Mouse (Mus musculus): ENCODE results near the gene Gm21915. TPM values are rescaled to one million over a fixed set of nuclear protein-coding genes. Genes with fewer than 3 reads are reported as not detected.

Gene Gm21915
- polyA plus RNA-seq, 1 experiment from 2014 or later, result not detected

- H3K9ac ChIP-seq (ENCODE audit: low read depth, low read length), result no peak overlapping the region
- H3K9me3 ChIP-seq (replicated peaks; ENCODE audit: control insufficient read depth, low read length), result no peaks in the 10 kb centered on the region
- H3K4me3 ChIP-seq (ENCODE audit: low read depth, low read length), result peak overlapping the region; percentile 54
- H3K4me1 ChIP-seq (ENCODE audit: control insufficient read depth, low read depth, low read length), result no peaks in the 10 kb centered on the region
- no peaks in the 10 kb centered on the region for H3K36me3 ChIP-seq (ENCODE audit: control insufficient read depth, insufficient read depth)
- H3K27me3 ChIP-seq (ENCODE audit: control insufficient read depth, insufficient read depth, low read depth, low read length), result peaks cover 30% of the 10 kb centered on the region
- peak overlapping the region; percentile 66 for H3K4me2 ChIP-seq (ENCODE audit: low read depth, low read length)
- ATAC-seq (ENCODE audit: low read depth), result no peak
- 2% methylated on average over 23 of the region's 23 CpGs for WGBS (ENCODE audit: insufficient replicate concordance)
- H3K27ac ChIP-seq (ENCODE audit: low read length), result no peak overlapping the region
Measured at GRCm38 (mm10) chr9:40686421-40686899, 16.0 kb downstream of the Gm21915 start.

DNA sequence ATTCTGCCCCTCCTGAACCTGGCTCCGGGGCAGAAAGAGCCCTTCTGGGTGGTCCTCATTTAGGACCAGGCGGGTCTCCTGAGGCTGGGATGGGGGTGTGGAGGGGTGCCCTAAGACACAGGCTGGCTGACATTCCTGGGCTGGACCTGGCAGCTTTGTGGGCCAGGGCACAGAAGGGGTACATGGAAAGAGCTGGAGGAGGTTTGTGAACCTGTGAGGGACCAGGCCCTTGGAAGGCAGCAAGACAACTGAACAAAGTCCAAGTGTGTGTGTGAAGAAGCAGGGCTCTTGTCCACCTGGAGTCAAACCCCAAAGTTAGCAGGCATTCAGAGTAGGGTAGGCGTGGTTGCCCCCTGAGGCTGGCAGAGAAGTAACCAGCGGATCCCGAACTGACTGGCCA is 16.6 kb downstream of the Gm21915 start:
- no peaks in the 10 kb centered on the region for H3K9me3 ChIP-seq (replicated peaks; ENCODE audit: control insufficient read depth, low read length)
- ATAC-seq (ENCODE audit: low read depth), result no peak
- H3K4me2 ChIP-seq (ENCODE audit: low read depth, low read length), result no peak overlapping the region
- H3K27me3 ChIP-seq (ENCODE audit: control insufficient read depth, insufficient read depth, low read depth, low read length), result peaks cover 30% of the 10 kb centered on the region
- H3K4me3 ChIP-seq (ENCODE audit: low read depth, low read length), result 0 out of 2 replicates have a peak overlapping the region, but pooled peaks have one; percentile 6
- no peaks in the 10 kb centered on the region for H3K4me1 ChIP-seq (ENCODE audit: control insufficient read depth, low read depth, low read length)
- H3K36me3 ChIP-seq (ENCODE audit: control insufficient read depth, insufficient read depth), result no peaks in the 10 kb centered on the region
- no peak overlapping the region for H3K9ac ChIP-seq (ENCODE audit: low read depth, low read length)
- WGBS (ENCODE audit: insufficient replicate concordance), result 41% methylated on average over 5 of the region's 5 CpGs
- H3K27ac ChIP-seq (ENCODE audit: low read length), result no peak overlapping the region

- no peak overlapping the region for H3K4me3 ChIP-seq (ENCODE audit: low read depth, low read length)
- H3K4me1 ChIP-seq (ENCODE audit: control insufficient read depth, low read depth, low read length), result no peaks in the 10 kb centered on the region
- ATAC-seq (ENCODE audit: low read depth), result no peak
- H3K27ac ChIP-seq (ENCODE audit: low read length), result no peak overlapping the region
- H3K36me3 ChIP-seq (ENCODE audit: control insufficient read depth, insufficient read depth), result no peaks in the 10 kb centered on the region
- H3K27me3 ChIP-seq (ENCODE audit: control insufficient read depth, insufficient read depth, low read depth, low read length), result peaks cover 30% of the 10 kb centered on the region
- H3K4me2 ChIP-seq (ENCODE audit: low read depth, low read length), result no peak overlapping the region
- H3K9ac ChIP-seq (ENCODE audit: low read depth, low read length), result no peak overlapping the region
- WGBS (ENCODE audit: insufficient replicate concordance), result 45% methylated on average over 3 of the region's 3 CpGs
- no peaks in the 10 kb centered on the region for H3K9me3 ChIP-seq (replicated peaks; ENCODE audit: control insufficient read depth, low read length)
Measured at GRCm38 (mm10) chr9:40687553-40687952, 17.1 kb downstream of the Gm21915 start.

DNA sequence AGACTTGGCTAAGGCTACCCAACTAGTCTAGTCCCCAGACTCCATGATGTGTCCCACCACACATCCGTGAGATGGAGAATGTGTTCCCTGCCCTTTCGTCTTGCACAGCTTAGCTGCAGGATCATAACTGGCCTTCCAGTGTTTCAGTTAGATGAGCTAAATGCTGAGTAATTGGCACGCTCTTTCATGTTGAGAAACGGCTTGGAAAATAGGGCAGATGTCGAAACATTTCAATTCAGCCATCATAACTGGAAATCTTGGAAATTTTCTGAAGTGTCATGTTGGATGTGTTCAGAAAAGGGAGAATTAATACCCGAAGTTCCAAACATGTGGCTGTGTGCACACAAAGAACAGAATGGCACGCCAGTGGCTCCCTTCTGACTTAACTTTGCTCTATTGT is 20.1 kb downstream of the Gm21915 start:
- Histone ChIP-seq H3K27me3 (ENCODE audit: control insufficient read depth, insufficient read depth, low read depth, low read length) (peaks cover 22% of the 10 kb centered on the region), H3K4me2 (ENCODE audit: low read depth, low read length) (no peak overlapping the region), H3K4me1 (ENCODE audit: control insufficient read depth, low read depth, low read length) (no peaks in the 10 kb centered on the region), H3K27ac (ENCODE audit: low read length) (no peak overlapping the region), H3K4me3 (ENCODE audit: low read depth, low read length) (no peak overlapping the region), H3K36me3 (ENCODE audit: control insufficient read depth, insufficient read depth) (no peaks in the 10 kb centered on the region), H3K9me3 (replicated peaks; ENCODE audit: control insufficient read depth, low read length) (no peaks in the 10 kb centered on the region), H3K9ac (ENCODE audit: low read depth, low read length) (no peak overlapping the region)
- WGBS (ENCODE audit: insufficient replicate concordance), result 57% methylated on average over 7 of the region's 7 CpGs
- ATAC-seq (ENCODE audit: low read depth), result no peak

DNA sequence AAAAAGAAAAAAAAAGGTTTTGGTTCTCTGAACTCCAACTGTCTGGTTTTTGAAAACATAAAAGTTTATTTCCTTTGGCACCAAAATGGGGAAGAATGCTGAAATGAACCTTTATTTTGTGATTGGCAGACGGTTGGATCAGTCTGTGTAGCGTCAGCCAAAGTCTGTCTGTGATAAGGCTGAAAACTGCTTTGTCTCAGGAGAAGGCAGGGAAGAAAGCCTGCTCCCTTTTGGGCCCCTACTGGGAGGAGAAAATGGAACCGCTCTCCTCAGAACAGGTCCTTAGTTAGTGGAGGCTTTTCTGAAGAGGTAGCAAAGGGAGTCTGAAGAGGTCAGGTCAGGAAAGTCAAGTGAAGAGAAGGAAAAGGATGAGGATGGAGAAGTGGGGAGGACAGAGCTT is 22.6 kb downstream of the Gm21915 start:
- 42% methylated on average over 3 of the region's 3 CpGs for WGBS (ENCODE audit: insufficient replicate concordance)
- no peak for ATAC-seq (ENCODE audit: low read depth)
- Histone ChIP-seq H3K4me2 (ENCODE audit: low read depth, low read length) (no peak overlapping the region), H3K27ac (ENCODE audit: low read length) (no peak overlapping the region), H3K36me3 (ENCODE audit: control insufficient read depth, insufficient read depth) (no peaks in the 10 kb centered on the region), H3K4me3 (ENCODE audit: low read depth, low read length) (no peak overlapping the region), H3K4me1 (ENCODE audit: control insufficient read depth, low read depth, low read length) (no peaks in the 10 kb centered on the region), H3K9me3 (replicated peaks; ENCODE audit: control insufficient read depth, low read length) (no peaks in the 10 kb centered on the region), H3K9ac (ENCODE audit: low read depth, low read length) (no peak overlapping the region), H3K27me3 (ENCODE audit: control insufficient read depth, insufficient read depth, low read depth, low read length) (no peaks in the 10 kb centered on the region)

- 54% methylated on average over 5 of the region's 5 CpGs for WGBS (ENCODE audit: insufficient replicate concordance)
- no peak for ATAC-seq (ENCODE audit: low read depth)
- H3K9ac ChIP-seq (ENCODE audit: low read depth, low read length), result no peak overlapping the region
- no peak overlapping the region for H3K4me3 ChIP-seq (ENCODE audit: low read depth, low read length)
- H3K4me1 ChIP-seq (ENCODE audit: control insufficient read depth, low read depth, low read length), result no peaks in the 10 kb centered on the region
- H3K9me3 ChIP-seq (replicated peaks; ENCODE audit: control insufficient read depth, low read length), result no peaks in the 10 kb centered on the region
- no peaks in the 10 kb centered on the region for H3K27me3 ChIP-seq (ENCODE audit: control insufficient read depth, insufficient read depth, low read depth, low read length)
- H3K4me2 ChIP-seq (ENCODE audit: low read depth, low read length), result no peak overlapping the region
- no peak overlapping the region for H3K27ac ChIP-seq (ENCODE audit: low read length)
- H3K36me3 ChIP-seq (ENCODE audit: control insufficient read depth, insufficient read depth), result no peaks in the 10 kb centered on the region
Measured at GRCm38 (mm10) chr9:40693768-40694167, 23.4 kb downstream of the Gm21915 start.

- no peak overlapping the region for H3K4me2 ChIP-seq (ENCODE audit: low read depth, low read length)
- 70% methylated on average over 12 of the region's 12 CpGs for whole genome bisulfite sequencing (ENCODE audit: insufficient replicate concordance)
- no peak overlapping the region for H3K4me3 ChIP-seq (ENCODE audit: low read depth, low read length)
- no peak overlapping the region for H3K9ac ChIP-seq (ENCODE audit: low read depth, low read length)
- no peaks in the 10 kb centered on the region for H3K4me1 ChIP-seq (ENCODE audit: control insufficient read depth, low read depth, low read length)
- no peaks in the 10 kb centered on the region for H3K9me3 ChIP-seq (replicated peaks; ENCODE audit: control insufficient read depth, low read length)
- ATAC-seq (ENCODE audit: low read depth), result no peak
- no peaks in the 10 kb centered on the region for H3K27me3 ChIP-seq (ENCODE audit: control insufficient read depth, insufficient read depth, low read depth, low read length)
- H3K27ac ChIP-seq (ENCODE audit: low read length), result no peak overlapping the region
- H3K36me3 ChIP-seq (ENCODE audit: control insufficient read depth, insufficient read depth), result no peaks in the 10 kb centered on the region
Measured at GRCm38 (mm10) chr9:40694284-40694683, 23.9 kb downstream of the Gm21915 start.

DNA sequence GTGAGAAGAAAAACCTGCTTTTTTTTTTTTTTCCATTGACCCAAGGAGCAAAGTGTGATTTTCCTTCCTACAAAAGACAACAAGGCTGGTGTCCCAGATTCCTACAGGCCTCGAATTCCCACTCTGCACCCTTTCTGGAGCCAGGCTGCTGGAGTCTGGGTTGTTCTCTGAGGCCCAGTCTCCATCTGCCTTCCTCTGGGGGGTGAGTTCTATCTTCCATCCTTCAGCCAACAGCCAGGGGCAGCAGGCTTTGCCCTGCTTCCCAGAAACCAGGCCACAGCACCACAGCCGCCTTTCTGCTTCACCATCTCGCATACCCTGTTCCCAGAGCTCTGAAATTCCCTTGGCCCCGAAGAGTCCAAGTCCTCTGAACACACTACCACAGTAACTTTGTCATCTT is 25.7 kb downstream of the Gm21915 start:
- Histone ChIP-seq H3K27ac (ENCODE audit: low read length) (no peak overlapping the region), H3K4me1 (ENCODE audit: control insufficient read depth, low read depth, low read length) (no peaks in the 10 kb centered on the region), H3K4me3 (ENCODE audit: low read depth, low read length) (no peak overlapping the region), H3K9me3 (replicated peaks; ENCODE audit: control insufficient read depth, low read length) (no peaks in the 10 kb centered on the region), H3K27me3 (ENCODE audit: control insufficient read depth, insufficient read depth, low read depth, low read length) (no peaks in the 10 kb centered on the region), H3K36me3 (ENCODE audit: control insufficient read depth, insufficient read depth) (no peaks in the 10 kb centered on the region), H3K4me2 (ENCODE audit: low read depth, low read length) (no peak overlapping the region), H3K9ac (ENCODE audit: low read depth, low read length) (no peak overlapping the region)
- ATAC-seq (ENCODE audit: low read depth), result no peak
- WGBS (ENCODE audit: insufficient replicate concordance), result 57% methylated on average over 4 of the region's 4 CpGs

DNA sequence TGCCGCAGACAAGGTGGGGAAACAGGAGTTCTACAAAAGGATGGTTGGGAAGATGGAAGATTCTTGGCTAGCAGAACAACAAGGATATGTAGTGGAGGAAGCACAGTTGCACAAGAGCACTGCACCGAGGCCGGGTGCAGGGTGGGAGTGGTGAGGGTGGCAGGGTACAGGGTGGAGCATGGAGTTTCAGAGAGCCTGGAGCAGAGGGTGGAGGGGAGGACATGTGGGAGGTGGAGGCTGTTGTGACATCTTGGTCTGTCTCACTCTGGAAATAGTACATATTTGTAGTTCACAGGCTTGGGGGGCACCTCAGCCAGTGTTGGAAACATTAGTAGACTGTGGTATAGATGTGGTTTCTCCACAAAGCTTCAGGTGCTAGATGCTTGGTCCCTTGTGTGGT is 28.8 kb downstream of the Gm21915 start:
- Histone ChIP-seq H3K27ac (ENCODE audit: low read length) (no peak overlapping the region), H3K9ac (ENCODE audit: low read depth, low read length) (no peak overlapping the region), H3K27me3 (ENCODE audit: control insufficient read depth, insufficient read depth, low read depth, low read length) (no peaks in the 10 kb centered on the region), H3K4me2 (ENCODE audit: low read depth, low read length) (no peak overlapping the region), H3K4me1 (ENCODE audit: control insufficient read depth, low read depth, low read length) (no peaks in the 10 kb centered on the region), H3K4me3 (ENCODE audit: low read depth, low read length) (no peak overlapping the region), H3K36me3 (ENCODE audit: control insufficient read depth, insufficient read depth) (no peaks in the 10 kb centered on the region), H3K9me3 (replicated peaks; ENCODE audit: control insufficient read depth, low read length) (no peaks in the 10 kb centered on the region)
- ATAC-seq (ENCODE audit: low read depth), result no peak
- WGBS (ENCODE audit: insufficient replicate concordance), result 43% methylated on average over 3 of the region's 3 CpGs

Data from liver, embryonic 16.5 days (tissue).